Mouse (Mus musculus) embryo, embryonic 10 days (tissue): ENCODE measurements around the gene Arl6.
A peak's percentile ranks its signal among the peaks of the same experiment; 100 is the strongest.

Experiments used
- DNase-seq: peaks from one replicate; pipeline ENCODE4 v3.0.0-alpha.2; 2015; ENCODE audit warnings: low spot score

The Arl6 gene

DNA sequence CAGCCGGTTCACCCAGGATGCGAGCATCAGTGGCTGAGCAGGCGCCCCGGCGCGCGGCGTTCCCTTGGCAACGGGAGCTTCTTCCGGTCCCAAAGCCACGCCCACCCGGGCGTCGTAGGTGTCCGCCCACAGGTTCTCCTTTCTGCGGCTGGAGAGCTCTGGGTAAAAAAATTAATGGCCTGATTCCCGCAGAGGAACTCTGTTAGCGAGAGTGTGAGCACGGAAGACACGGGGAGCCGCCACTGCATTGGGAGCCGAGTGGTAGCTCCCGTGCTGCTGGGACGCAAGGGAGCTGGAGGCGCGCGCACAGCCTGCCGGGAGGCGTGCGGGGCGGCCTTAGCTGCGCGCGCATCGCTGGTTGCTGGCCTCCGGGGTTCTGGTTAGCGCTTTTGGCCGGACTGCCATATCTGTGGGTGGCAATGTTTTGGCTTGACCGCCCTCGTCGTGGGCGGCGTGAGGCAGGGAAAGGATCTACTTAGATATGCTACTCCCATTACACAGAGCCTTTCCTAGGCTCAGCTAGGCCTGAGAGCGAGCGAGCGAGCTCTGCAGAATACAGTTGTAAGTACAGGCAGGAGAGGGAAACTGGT lies at the start of gene Arl6:
Gene Arl6 (minus strand): TSS at position 290 of the 590 bp plus-strand sequence.
- DNase-seq: peak; percentile 96

DNA sequence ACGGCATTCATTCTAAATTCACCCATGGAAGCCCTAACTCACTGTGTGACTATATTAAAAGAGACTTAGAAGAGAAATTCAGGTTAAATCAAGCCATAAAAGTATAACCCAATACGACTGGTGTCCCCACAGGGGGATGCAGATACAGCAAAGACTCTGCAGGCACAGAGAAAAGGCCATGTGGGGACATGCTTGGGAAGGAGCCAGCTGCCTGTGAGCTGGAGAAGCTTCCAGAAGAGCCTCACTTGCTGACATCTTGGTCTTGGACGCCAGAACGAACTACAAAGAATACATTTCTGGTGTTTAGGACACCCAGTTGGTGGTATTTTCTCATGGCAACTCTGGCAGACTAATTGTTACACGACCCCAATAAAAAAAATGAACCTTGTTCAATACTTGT lies 45.9 kb upstream of the Arl6 start:
- no peak for DNase-seq

DNA sequence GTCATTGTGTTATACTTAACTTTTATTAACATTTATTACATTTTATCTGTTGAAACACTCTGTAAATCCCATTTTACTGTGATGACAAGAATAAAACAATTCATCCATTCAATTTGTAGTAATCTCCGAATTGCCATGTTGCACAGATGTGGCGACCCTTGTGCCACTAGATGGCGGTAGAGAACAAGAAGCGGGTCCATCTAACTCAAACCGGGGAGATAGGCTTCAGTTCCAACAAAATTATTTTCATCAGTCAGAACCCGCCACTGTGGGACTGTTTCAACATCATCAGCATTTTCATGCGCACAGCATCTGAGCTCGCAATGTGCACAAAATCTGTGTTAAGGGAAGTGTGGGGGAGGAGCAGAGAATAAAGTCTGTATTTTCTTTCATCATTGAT lies 44.2 kb upstream of the Arl6 start:
- DNase-seq: peak; percentile 92

DNA sequence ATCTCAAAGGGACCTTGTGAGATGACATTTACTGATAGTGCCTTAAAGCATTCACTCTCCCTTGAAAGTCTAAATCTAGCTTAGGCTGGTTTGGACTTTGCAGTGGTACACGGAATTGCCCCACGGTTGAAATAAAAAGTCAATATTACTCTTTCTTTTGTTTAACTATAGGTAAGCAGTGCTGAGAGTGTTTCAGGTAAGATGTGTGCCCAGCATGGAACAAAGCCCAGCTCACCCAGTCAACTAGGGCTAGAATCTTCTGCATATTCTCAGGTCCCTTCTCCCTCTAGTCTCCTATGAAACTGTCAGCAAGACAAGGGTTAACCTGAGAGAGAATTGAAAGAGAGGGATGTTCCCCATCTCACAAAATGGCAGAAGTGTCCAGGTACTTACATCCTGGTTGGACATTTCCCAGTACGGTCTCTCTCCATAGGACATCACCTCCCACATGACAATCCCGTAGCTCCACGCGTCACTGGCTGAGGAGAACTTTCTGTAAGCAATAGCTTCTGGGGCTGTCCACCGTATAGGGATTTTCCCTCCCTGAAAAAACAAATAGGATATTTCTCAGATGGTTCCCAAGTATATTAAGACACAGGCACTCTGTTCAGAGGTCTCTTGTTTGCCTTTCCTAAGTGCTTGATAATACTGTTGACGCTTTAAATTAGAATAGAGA lies 43.2 kb upstream of the Arl6 start:
- DNase-seq: no peak

DNA sequence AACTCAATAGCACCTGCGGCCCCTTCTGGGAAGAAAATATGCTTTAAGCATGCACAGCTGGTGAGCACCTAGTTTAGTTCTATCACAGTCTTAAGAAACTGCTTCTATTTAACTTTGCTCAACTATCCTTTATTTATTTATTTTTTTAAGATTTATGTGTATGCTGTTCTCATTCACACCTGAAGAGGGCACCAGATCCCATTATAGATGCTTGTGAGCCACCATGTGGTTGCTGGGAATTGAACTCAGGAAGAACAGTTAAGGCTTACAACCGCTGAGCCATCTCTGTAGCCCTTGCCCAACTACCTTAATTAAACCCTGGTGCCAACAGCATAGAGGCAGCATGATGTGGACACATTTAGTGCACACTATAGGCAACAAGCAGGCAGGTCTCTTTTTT lies 27.7 kb upstream of the Arl6 start:
- no peak for DNase-seq

DNA sequence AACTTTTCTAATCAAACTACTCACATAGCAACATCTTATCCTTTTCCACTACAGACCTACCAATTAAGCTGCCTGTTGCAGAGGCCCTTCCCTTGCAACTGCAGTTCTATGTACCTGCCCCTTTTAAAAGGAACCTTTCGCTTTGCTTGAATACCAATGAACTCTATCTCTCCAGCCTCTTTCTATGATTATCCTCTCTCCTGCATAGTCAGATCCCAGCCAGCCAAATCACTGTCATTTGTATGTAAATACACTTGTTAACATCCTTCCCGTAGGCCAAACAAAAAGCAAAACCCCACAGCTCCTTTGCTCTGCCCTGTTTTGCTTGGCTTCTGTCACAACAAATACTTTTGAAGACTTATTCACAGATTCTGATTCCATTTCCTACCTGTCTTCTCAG lies 4.6 kb upstream of the Arl6 start:
- no peak for DNase-seq

DNA sequence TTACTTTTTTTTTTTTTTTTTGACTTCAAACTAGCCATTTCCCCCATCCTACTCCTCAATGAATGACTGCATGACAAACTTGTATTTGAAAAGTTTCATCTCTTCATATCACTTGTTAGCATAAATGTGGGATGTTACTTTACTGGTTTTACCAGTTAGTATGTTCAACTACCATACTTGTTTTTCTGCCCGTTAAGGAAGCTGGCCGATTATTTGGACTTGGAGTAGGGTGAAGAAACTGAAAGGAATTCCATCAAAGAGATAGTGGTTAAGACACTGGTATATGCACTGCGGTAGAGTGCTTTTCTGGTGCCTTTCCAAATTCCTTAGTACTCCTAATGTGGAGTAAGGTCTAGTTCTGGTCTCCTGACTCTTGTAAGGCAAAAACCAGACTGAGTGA lies 794 bp upstream of the Arl6 start:
- no peak for DNase-seq

DNA sequence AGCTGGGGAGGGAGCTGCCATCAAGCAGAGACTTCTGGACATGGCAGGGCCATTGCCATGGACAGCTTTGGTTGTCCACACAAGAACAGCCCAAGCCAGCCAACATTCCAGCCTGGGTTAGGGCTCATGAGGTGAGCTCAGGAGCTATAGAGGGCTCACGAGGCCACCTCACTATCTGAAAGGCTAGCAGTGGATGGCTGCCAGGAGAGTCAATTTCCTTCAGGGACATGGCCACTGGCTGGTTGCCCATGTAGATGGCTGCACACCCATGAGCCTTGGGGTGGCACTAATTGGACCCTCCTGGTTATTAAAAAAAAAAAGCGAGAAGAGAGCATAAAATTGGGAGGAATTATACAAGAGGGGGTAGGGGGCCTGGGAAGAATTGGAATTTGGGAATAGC lies 4.6 kb downstream of the Arl6 start:
- no peak for DNase-seq

DNA sequence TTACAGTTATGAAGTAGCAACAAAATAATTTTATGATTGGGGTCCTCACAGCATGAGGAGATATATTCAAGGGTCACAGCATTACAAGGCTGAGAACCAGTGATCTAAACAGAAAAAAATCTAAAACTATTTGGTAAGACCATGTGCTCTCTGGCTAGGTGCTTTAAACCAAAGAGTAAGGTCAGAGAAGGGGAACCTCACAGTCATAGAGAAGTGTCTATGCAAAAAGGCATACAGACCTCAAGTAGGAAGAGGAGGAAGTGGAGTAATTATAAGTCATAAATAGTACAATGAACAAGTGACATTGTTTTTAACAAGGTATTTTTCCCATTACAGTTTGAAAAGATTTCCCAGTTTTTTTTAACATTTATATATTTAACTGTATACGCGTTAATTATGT lies 17.6 kb downstream of the Arl6 start:
- no peak for DNase-seq

DNA sequence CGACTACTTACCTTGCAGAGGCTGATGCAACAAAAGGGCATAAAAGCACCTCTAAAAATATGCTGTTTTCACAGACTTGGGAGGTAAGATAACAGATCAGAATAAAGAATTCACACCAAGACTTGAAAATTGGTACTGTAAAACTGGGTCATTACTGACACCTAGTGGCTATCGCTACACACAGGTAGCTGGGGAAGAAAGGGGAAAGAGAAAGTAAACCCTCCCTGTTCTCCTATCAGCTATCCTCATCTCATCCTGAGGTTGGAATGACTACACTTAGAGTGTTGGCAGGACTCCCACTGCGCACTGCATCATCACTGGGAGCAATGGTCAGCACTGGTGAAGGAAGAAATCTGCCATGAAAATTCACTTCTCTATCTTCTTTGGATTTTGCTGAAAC lies 22.0 kb downstream of the Arl6 start:
- peak; percentile 72 for DNase-seq

DNA sequence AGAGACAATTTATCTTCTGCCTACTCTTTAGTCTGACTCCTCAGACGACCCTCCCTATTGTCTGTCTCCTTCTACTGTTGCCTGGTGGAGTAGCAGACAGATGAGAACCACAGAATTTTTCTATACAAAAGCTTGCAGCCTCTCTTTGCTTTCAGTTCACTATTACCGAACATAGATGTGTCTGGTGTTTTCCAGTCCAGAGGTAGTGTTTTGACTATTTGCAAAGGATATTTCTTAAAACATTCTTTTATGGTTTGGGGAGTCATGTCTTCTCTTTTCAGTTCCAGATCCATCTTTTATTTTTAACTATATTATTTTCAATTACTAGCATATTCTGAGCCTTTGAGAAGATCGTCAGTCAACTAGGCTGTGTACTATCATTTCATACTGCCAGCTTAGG lies 23.5 kb downstream of the Arl6 start:
- DNase-seq: no peak

DNA sequence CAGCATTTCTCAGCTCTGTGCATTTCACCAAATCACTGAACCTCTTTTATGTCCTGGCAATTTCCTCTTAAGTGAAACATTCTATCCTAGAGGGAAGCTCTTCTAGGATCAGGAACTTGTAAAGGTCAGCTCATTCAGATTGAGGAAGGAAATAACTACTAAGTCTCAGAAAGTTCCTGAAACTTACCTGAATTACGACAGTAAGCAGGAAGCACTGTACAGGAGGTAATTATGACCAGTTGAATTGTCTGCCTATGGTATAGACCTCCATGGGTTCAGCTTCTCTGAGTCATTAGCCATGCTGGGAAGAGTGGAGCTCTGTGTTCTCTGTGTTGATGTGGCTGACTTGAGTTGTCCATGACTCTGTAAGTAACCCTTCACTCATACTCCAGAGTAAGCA lies 28.4 kb downstream of the Arl6 start:
- DNase-seq: no peak

DNA sequence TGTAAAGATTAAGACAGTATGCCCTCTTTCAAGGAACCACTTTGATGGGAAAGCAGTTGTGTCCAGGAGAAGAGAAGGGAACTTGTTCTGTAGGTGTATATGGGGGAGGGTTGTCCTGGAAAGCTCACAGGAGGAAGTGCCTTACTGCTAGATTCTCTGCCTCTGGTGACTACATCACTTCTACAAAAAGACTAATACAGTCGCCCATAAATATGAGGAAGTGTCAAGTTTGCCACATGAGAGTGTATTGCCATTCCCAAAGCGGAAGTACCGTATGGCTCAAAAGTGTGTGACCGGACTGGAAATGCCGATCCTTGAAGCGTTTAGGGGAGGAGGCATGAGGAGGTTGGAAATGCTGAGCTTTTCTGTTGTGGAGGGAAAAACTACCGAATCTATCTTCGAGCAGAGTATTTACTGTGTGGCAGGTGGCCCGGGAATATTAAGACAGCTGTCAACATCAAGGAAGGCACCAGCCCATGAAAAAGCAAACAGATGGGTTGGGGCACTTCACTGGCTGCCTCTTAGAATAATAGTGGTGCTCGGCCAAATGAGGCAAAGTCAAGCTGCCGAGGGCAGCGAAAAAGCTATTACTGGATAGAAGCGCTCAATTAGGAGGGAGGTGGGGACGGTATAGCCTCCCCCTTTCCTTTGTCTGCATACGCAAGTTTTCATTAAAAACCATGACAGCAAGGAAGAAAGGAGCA lies 35.0 kb downstream of the Arl6 start:
- DNase-seq: peak; percentile 27

DNA sequence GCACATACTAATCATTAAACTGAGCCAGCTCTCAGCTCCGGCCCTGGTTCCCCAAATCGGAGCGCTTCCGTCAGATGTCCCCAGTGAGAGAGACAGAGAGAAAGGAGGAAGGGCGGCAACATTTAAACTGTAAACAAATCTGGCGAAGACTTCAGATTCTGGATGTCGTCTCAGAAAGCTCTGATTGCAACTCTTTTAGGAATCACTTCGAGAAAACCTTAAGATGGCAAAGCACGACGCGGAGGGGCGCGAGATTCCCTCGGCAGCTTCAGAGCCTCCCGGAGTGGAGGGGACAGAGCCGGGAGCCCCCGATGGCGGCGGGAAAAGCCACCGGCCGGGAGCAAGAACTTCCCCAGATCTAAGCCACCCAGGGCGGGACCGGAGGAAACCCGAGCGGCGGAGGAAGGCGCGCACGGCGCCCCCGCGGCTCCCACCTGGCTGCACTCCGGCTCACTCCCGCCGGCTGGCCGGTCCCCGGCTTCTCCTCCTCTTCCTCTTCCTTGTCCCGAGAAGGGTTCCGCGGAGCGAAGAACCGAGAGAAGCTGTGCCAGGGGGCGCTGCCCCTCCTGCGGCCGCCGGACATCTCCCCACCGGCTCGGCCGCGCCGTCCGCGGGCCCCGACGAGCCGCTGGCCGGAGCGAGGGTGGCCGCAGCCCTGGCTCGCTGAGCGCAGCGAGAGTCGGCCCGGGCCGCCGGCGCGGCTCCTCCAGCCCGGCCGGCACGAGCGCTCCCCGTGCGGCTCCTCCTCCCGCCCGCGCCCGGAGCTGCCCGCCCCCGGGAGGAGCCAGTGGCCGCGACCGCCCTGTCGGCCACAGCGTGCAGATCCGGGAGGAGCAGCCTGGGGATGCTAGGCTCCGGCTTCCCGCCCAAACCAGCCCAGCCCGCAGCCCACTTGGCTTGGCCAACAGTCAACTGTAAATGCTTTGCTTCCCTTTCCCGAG lies 38.6 kb downstream of the Arl6 start, which contains the start of gene Crybg3:
Gene Crybg3 (minus strand): TSS at position 669 of the 941 bp plus-strand sequence.
- DNase-seq: peak; percentile 80

DNA sequence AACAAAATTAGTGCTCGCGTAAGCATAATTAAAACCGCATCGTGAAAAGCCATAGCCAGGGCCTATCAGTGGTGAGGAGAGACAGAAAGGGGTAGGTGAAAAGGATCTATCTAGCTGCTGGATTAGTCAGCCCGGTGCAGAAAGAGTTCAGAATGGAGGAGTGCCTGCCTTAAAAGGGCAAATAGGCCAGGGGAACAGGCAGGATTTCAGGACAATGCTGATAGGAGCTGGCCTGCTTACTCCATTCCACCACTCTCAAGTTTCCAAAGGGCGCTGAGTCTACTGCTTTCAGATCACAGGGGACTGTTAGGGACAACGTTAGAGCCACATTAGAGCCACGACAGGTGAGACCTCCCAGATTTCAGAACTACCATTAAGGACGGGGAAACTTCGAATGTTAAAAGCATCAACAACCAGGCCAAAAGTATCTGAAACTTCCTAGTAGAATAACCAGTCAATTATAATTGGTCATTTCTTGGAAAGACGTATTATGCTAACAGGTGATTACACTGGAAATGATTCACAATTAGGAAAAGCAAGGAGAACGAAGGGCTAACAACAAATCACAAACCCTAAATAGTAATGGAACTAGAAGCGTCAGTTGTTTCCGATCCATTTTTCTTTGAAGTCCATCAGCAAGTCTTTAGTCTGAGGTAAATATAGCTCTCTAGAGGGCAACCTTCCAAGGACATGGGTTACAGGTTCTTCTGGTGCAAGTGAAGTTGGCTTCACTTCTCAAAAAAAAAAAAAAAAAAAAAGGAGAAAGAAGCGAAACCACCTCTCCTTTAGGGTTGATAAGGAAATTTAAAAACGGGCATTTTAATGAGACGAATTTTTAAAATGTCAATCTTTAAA lies 39.6 kb downstream of the Arl6 start:
- peak; percentile 55 for DNase-seq

DNA sequence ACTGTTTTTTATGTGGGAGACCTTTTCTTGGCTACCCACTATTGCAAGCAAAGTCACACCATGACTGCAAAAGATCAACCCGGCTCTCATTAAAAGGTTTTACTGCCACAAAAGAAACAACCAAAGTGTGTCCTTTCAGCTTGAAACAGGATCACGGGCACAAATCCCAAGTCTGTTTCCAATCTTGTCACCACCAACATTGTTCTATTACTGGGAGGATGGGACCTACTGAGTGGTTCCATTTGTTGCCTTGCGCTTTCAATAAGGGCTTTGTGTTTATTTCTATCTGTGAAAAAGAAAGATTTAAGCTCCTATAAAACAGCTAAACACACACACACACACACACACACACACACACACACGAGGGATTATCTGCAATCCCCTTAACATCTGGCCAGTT lies 40.2 kb downstream of the Arl6 start:
- DNase-seq: no peak

DNA sequence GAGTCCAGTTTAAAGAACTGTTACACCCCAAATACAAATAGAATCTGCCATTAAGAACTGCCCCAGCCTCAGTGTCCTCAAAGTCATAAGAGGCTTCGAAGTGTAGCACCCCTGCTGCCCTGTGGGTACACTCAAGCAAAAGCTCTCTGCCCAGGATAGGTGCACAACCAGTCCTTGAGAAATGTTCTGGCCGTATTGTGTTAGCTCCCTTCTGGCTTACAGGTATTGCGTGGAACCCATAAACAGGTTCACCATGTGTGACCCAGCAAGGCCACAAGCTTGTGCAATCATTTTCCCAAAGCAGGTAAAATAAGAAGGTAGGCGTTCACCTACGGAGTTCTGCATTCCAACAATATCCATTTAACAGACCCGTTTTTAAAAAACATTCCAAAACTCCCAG lies 41.9 kb downstream of the Arl6 start:
- DNase-seq: no peak

DNA sequence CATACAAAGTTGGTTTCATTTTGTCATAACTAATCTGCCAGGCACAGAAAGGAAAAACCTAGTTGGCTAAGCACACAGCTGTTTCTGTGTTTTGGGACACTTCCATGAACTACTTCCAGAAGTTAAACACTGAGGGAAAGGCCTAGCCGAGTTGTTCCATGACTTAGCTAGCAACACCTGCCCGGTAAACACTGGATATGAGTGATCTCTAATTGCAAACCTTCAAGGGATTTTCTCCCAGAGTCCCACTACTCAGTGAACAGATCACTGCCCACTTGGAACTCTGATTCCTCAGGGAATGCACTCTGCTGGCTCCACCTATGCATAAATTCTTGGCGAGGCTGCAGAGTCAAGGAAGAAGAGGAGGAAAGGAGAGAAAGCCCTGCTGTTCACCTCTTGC lies 44.5 kb downstream of the Arl6 start:
- DNase-seq: no peak

DNA sequence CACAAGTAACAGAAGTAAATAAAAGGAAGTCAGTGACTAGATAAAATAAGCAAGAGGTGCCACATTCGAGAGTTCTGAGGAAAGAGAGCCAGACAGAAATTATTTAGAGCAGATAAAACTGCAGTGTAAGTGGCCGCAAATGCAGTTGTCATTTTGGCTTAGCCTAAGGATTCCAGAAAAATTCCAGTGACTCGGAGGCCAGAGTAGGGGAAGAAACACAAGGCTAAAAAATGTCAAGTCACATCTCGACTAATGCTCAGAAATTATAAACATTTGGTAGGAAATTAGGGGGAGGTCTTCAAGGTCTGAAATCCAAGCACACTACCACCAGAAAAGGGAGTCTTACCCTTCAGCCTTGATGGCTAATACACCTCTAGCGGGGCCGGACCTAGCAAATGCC lies 48.4 kb downstream of the Arl6 start:
- no peak for DNase-seq

DNA sequence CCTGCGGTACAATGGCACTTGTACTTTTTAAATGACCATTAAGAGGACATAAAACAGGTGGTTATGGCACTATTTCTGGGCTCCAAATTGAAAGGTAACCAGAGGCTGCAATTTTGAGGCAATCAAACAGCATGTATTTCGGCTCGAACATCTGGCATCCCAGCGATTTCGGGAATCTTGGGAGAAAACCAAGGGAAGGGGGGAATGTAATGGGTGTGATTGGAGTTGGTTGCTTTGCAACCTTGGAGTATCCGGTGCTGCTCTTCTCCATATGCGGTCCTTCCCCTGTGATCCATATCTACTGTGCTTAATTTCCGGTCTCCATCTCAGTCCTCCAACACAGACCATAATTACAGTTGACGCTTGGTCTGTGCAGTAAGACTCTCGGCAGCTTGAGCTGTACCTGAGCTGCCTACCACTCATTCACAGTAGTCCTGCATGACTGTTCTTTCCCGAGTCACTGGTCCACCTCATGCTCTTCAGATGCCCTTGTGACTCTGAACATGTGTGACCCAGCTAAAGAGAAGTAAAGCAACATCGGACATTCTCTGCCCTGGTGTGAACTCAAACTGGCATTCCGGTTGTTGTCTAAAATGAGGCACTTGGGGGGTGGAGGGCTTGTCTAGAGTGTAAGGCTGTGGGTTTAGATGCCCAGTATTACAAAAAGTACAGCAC lies 50.7 kb downstream of the Arl6 start:
- DNase-seq: no peak

DNA sequence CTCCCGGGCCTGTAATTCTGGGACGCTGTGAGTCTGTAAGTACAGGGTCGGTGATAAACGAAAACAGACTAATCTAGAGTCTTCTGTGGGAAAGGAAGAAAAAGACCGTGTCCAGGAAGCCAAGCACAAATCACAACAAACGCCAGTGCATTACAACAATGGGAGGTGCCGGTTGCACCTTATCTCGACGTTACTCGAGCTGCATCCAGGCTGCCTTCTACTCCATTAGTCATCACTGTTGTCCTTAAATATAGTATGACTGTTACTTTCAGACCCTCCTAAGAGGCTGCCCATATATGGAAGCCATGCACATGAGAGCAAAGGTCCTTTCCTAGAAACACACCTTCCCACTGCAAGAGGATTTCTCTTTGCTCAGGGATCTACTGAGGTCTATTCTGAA lies 51.4 kb downstream of the Arl6 start:
- no peak for DNase-seq
